Mouse (Mus musculus) bone marrow, adult 2 months (tissue): ENCODE data around the gene Slc6a20b. TPM values are rescaled to one million over a fixed set of nuclear protein-coding genes. Genes with fewer than 3 reads are reported as not detected.

Experiments used
- H3K27ac ChIP-seq: fragments of 200-500 bp; 2 replicates; pipeline ENCODE4 v1.5.1; 2012; ENCODE audit warnings: low read depth, mild to moderate bottlenecking, control low read depth, inconsistent platforms, low read length; ENCODE audit not compliant: control insufficient read depth, poor library complexity, insufficient read depth
- H3K4me1 ChIP-seq: fragments of 200-500 bp; 2 replicates; pipeline ENCODE4 v1.6.1; 2011; ENCODE audit warnings: low read length; ENCODE audit not compliant: control insufficient read depth, insufficient read depth
- H3K4me3 ChIP-seq: fragments of 200-500 bp; replicated peaks from 2 replicates; pipeline ENCODE3; 2011; ENCODE audit warnings: mild to moderate bottlenecking, low read depth, low read length, control low read depth; ENCODE audit not compliant: control insufficient read depth
- CTCF ChIP-seq: fragments of 200-500 bp; IDR thresholded peaks from 2 replicates; pipeline ENCODE4 v1.5.1; 2011; ENCODE audit warnings: low read length, control low read depth; ENCODE audit not compliant: control insufficient read depth, insufficient read depth
- POLR2A ChIP-seq: fragments of 200-500 bp; IDR thresholded peaks from 2 replicates; pipeline ENCODE4 v1.6.1; 2011; ENCODE audit warnings: low read depth, mild to moderate bottlenecking, control low read depth, low read length, borderline replicate concordance; ENCODE audit not compliant: control insufficient read depth
- WGBS: fragments of 180-500 bp; shearing (Covaris S2); methylation state at CpG from one replicate; pipeline ENCODE4 v1.1.7; 2018; 5-methylcytosine and 5-hydroxymethylcytosine counted together
- polyA plus RNA-seq: library from polyadenylated mRNA; stranded (reverse); fragments of >200 nt; gene quantifications from 2 replicates; pipeline ENCODE4 v1.2.4, GENCODE M21; 2011; ENCODE audit warnings: low replicate concordance; ENCODE audit not compliant: missing spikeins, insufficient read depth, insufficient read length

Gene Slc6a20b
- polyA plus RNA-seq, 1 experiment = 7.7 TPM

DNA sequence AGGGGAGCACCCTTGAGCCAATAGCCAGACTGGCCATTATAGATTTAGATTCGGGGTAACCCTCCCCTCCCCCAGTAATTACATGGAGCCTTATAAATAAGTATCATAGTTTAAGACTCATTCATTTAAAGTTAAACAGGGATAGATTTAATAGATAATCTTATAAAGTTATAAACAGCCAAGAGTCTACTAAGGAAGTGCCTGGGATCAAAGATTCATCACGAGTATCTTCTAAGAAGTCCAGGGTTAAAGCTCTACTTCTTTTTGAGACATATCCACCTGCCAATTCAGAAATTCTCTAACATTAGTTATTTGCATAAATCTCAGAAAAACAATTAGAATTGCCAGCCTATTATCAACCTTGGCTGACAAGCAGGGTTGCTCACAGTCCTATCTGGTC is 7.6 kb downstream of the Slc6a20b start:
- TF ChIP-seq CTCF = no peak
- TF ChIP-seq POLR2A = no peak
- Histone ChIP-seq H3K4me3 (no peak overlapping the region), H3K27ac (no peak overlapping the region), H3K4me1 (no peaks in the 10 kb centered on the region)
- 77% methylated on average over 2 of the region's 2 CpGs for WGBS

DNA sequence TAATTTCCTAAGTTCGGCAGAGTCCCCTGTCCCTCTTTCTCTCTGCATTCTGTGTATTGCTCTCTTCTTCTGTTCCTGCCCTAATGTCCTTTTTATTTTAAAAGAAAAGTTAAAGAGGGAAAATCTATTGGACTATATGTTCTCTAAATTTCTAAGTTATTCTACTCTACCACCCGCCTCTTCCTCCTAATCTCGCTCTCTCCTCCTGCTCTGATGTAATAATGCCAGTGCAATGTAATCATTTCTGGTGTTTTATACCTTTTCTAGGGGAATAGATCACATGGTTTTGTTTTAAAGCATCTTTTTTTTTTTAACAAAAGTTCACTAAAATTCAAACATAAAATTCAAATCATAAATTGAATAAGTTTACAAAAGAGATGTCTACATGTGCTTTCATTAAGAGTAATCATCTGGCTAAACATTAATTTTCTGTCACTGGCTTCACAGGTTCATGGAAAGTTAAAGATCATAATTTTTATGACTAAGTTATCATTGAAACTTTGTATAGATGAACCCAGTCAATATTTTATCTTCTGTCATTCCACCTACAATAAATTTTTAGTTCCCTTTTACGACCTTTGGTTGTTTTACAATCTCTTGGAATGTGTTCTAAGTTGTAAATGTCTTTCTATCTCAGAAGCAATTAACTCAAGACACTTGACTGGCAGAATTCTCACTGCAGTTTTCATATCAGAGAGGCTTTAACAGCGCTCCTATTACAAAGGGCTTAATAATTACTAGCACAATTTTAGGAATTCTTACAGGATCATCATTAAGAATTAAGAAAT is 11.9 kb downstream of the Slc6a20b start:
- Histone ChIP-seq H3K27ac (no peak overlapping the region), H3K4me1 (no peaks in the 10 kb centered on the region), H3K4me3 (no peak overlapping the region)
- WGBS = 80% methylated on average over 5 of the region's 5 CpGs
- TF ChIP-seq CTCF (no peak), POLR2A (no peak)

DNA sequence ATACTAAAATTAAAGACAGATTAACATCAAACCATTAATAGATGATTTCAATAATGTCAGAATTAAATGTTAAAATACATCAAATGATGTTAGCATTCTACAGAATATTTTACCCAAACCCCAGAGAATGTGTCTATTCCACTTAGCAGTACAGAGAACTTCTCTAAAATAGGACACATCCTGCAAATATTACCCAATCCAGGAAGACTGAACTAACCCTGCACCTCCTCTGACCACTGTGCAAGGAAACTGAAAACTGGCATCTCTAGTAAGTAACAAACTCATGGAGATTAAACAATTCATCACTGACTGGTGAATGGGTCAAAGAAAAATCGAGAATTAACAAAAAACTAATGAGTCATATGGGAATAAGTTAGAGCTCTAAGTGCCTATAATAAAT is 30.8 kb downstream of the Slc6a20b start:
- no peak overlapping the region for H3K4me3 ChIP-seq
- WGBS = 27% methylated on average over 1 of the region's 1 CpGs
- H3K4me1 ChIP-seq = no peaks in the 10 kb centered on the region; the same call in 1 of the 2 replicates
- H3K27ac ChIP-seq = no peak overlapping the region
- TF ChIP-seq CTCF (no peak), POLR2A (no peak)

DNA sequence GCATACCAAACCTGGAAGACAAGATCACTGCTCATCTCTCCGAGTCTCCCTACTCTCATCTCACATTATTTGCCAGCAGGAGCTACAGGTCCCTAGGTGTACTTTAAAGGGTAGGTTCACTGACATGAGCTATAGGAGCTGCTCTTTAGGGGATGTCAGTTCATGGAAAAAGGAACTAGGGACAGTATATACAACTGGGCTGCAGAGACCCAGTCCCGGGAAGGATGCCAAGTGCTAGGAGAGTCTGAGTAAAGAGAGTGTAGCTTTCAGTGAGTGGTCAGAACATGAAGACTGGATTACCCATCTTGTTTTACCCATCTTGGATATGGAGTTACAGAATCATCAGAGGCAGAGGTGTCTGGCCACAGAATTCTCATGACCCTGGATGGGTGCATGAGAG is 35.0 kb downstream of the Slc6a20b start:
- WGBS = 84% methylated on average over 2 of the region's 2 CpGs
- no peak for TF ChIP-seq POLR2A
- TF ChIP-seq CTCF = no peak

DNA sequence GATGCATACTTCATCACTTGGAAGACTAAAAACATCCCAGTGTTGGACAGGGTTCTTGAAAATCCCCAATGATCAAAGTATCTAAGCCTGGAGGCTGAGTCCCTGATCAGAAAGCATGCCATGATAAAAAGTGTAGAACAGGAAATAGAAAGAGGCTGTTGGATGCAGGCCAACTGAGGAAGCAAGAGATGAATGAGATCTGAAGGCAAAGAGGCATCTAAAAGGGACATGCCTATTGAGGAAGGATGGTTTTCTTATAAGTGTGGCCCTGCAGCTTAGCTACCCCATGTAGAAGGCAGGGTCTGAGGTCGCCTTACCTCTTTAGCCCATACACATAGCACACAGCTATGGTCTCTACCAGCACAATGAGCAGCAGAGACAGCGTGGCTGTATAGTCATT is 35.5 kb downstream of the Slc6a20b start:
- no peak overlapping the region for H3K4me3 ChIP-seq
- H3K4me1 ChIP-seq = no peaks in the 10 kb centered on the region; the same call in 1 of the 2 replicates
- no peak overlapping the region for H3K27ac ChIP-seq
- TF ChIP-seq CTCF (no peak), POLR2A (no peak)
- 90% methylated on average over 2 of the region's 2 CpGs for whole genome bisulfite sequencing

More for the DNA sequence above, 35.0 kb downstream of the Slc6a20b start:
- Histone ChIP-seq H3K4me3 (no peak overlapping the region), H3K4me1 (no peaks in the 10 kb centered on the region; the same call in 1 of the 2 replicates), H3K27ac (no peak overlapping the region)

DNA sequence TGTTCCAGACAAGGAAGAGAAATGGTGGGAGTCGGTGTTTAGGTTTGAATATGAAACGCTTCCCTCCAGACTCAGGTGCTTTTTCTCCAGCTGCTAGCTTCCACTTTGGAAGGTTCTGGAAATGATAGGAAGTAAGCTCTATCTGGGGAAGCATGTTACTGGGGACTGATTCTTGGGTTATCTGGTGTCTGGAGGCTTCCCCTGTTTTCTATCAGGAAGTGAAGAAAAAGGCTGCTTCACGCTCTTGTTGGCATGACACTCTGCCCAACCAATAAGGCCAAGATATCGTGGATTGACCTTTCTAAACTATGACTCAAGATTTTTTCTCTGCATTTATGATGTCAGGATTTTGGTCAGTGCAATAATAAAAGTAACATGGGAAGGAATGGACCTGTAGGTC is 37.2 kb downstream of the Slc6a20b start:
- no peak for TF ChIP-seq CTCF
- TF ChIP-seq POLR2A = no peak
- H3K4me3 ChIP-seq = no peak overlapping the region
- H3K4me1 ChIP-seq = no peaks in the 10 kb centered on the region; the same call in 1 of the 2 replicates
- H3K27ac ChIP-seq = no peak overlapping the region
- 63% methylated on average over 4 of the region's 4 CpGs for WGBS

DNA sequence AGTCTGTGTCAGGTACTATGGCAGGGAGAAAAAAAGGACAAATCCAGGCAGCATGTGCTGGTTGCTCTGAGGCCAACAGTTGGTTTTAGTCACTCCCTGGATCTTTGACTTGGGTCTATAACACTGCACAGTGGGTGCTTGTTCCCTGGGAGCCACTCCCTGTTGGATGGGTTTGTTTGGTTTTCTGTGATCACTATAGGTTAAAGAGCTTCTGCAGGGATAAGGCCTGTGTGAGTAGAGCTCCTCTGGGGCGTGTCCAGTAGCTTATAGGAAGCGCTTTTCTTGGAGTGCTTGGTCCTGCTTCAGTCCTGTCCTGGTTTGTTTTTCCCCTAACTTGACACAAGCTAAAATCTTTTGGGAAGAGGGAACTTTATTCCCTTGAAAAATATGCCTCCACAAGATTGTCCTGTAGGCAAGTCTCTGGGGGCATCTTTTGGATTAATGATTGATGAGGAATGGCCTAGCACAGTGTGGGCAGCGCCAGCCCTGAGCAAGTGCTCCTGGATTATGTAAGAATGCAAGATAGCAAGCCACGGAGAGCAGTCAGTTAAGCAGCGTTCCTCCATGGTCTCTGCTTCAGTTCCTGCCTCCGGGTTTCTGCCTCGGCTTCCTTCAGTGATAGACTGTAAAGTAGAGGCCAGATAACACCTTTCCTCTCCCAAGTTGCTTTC is 43.0 kb downstream of the Slc6a20b start:
- H3K4me1 ChIP-seq = no peaks in the 10 kb centered on the region
- TF ChIP-seq CTCF (no peak), POLR2A (no peak)
- H3K4me3 ChIP-seq = no peak overlapping the region
- 65% methylated on average over 7 of the region's 7 CpGs for WGBS
- H3K27ac ChIP-seq = no peak overlapping the region

DNA sequence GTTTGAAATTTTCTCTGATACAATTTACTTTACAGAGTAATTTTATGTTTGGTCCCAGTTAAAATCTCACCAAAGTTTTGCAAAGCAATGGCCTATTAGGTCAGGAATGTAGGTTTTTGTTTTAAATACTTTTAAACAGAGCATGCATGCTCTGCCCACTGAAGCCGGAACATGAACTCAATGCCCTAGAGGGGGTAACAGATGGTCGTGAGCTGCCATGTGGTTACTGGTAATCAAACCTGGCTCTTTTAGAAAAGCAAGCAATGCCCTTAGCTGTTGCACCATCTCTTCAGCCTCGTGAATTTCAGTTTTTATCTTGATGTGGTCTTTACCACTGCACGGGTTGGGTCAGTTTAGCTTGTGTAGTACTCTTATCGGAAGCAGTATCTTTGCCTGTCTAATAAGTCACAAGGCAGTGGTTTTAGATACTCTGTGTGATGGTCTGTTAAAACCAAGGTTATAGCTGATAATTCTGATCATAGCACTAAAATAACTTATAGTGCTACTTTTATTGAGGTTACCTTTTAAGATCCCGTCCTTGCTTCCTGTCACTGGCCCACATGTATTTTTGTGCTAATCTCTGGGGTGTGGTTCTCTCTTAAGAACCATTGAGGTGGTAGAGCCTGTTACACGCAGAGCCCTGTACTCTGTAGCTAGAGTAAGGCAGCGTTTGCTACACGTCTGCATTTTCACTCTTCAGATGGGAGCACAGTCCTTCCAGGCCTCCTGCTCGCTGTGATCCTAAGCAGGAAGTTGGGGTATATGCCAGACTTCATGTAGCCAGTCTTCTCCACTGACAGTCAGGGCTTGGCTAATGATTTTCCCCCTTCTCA is 54.8 kb downstream of the Slc6a20b start:
- H3K4me1 ChIP-seq = no peaks in the 10 kb centered on the region
- H3K27ac ChIP-seq = no peak overlapping the region
- 67% methylated on average over 10 of the region's 10 CpGs for WGBS
- TF ChIP-seq CTCF (no peak), POLR2A (no peak)
- no peak overlapping the region for H3K4me3 ChIP-seq
